Mouse (Mus musculus): ENCODE results near the gene Krtap4-2.
"Not testable (repeated sequence)": the region's sequence is repeated elsewhere in the genome, so short reads cannot be mapped to it uniquely, and the experiment has no call there.

The Krtap4-2 gene

GRCm38 (mm10) chr11:99634653-99635134 lies at the start of gene Krtap4-2:
TSS of gene Krtap4-2 (minus strand) at chr11:99635084.
- DNase-seq = no peak

GRCm38 (mm10) chr11:99683481-99683880 lies 48.6 kb upstream of the Krtap4-2 start:
- DNase-seq = no peak

- no peak for DNase-seq
Measured at GRCm38 (mm10) chr11:99665860-99666259, 31.0 kb upstream of the Krtap4-2 start, which contains the start of gene Krtap4-6. TSS of gene Krtap4-6 (minus strand) at chr11:99665960.

- no peak for DNase-seq
Measured at GRCm38 (mm10) chr11:99662802-99663201, 27.9 kb upstream of the Krtap4-2 start.

DNA sequence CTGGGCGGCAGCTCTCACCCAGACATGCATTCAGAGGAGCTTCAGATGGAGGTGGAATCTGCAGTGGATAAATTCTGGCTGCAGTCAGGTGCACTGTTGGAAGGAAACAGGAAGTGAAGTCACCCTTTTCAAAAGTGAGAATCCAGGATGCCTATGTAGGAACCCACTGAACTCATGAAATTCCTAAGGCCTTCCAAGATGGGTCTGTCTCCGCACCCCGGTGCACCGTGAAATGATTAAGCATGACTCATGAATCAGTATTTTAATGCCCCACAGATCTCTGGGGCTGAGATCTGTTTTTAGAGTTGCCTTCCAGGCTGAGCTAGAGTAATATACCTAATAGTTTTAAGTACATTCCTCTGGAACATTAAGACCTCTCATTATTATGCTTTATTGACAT lies 24.4 kb upstream of the Krtap4-2 start:
- DNase-seq = no peak

- not testable (repeated sequence) for DNase-seq
Measured at GRCm38 (mm10) chr11:99658467-99659010, 23.7 kb upstream of the Krtap4-2 start, which contains the start of gene Gm11563. TSS of gene Gm11563 (minus strand) at chr11:99658960.

DNA sequence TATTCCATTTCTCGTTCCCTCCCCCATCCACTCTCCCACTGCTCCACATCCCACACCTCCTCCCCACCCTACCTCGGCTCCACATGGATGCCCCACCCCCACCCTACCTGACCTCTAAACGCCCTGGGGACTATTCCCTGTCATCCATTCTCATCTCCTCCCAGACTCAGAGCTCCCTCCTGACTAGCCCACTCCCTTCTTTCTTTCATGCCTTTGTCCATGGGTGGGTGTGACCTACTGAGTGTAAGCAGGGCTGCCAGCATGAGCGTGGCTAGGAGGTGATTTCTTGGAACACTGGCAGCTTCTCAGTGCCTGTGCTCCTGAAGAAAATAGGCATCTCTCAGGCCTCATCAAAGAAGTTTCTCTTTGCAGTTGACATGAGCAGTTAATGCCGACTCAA lies 22.2 kb upstream of the Krtap4-2 start:
- no peak for DNase-seq

GRCm38 (mm10) chr11:99650136-99650535 lies 15.3 kb upstream of the Krtap4-2 start, which contains the start of gene Gm11555:
TSS of gene Gm11555 (minus strand) at chr11:99650236.
- DNase-seq = no peak

DNA sequence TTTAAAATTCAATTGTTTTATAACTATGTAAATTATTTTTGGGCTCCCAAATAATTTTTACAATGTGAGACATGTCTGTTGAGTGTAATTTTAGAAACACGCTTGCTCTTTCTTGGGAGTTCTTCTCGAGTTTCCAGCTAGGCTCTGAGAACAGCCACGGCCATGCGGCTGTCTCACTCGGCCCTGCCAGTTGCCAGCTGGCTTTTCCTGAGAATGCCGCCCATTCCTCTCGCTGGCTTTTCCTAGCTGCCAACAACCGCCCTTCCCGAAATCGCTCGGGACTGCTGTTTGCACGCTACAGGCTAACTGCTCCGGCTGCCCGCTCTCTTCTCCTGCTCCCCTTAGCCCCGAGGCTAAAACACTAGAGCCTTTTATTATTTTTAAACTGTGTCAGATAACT lies 11.6 kb upstream of the Krtap4-2 start:
- no peak for DNase-seq

GRCm38 (mm10) chr11:99644351-99644750 lies 9.5 kb upstream of the Krtap4-2 start:
- DNase-seq = no peak

DNA sequence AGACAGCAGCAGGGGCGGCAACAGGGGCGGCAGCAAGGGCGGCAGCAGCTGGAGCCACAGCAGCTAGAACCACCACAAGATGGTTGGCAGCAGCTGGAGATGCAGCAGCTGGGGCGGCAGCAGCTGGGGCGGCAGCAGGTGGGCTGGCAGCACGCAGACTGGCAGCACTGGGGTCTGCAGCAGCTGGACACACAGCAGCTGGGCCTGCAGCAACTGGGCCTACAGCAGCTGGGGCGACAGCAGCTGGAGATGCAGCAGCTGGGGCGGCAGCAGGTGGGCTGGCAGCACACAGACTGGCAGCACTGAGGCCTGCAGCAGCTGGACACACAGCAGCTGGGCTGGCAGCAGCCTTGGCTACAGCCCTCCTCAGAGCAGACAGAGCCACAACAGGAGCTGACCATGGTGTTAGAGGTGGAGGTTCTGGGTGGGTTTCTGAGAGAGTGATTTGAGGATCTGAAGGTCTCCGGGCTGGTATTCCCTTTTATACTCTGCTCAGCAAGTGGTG lies 8.8 kb upstream of the Krtap4-2 start, which contains the start of gene Krtap4-7:
Gene Krtap4-7 (minus strand): TSS at position 455 of the 505 bp plus-strand sequence.
- not testable (repeated sequence) for DNase-seq

DNA sequence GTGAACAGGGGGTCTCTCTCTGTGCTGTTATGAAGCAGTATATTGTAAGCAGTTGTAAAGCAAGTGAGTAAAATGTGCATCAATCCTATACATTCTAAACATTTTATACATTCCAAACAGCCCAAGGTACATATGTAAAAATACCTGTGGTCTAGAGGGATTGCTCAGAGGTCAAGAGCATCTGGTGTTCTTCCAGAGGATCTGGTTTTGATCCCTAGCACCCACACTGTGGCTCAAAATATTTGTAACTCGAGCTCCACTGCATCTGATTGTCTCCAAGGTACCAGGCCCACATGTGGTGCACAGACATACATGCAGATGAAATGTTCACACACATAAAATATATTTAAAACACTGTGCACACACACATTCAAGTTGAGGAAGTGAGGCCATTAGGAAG lies 6.0 kb upstream of the Krtap4-2 start:
- DNase-seq = no peak

DNA sequence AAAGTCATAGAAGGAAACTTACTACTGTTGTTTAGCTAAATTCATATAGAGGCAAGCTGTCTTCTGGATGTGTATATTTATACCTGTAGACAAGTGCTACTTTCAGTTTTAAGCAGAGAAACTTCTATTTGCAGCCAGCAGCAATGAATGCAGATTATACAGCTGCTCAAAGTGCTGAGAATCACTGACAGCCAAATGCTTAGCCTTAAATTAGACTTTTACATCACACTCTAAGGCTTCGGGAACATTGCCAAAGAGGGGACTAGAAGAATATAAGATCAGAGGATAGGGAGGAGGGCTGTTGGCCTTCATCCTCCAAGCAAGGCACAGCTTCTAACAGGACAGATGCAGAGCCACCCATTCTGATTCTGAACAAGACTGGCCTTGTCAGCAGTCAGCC lies 2.2 kb upstream of the Krtap4-2 start:
- DNase-seq = no peak

GRCm38 (mm10) chr11:99633293-99633692 lies 1.6 kb downstream of the Krtap4-2 start:
- no peak for DNase-seq

- no peak for DNase-seq
Measured at GRCm38 (mm10) chr11:99630890-99631289, 4.0 kb downstream of the Krtap4-2 start.

DNA sequence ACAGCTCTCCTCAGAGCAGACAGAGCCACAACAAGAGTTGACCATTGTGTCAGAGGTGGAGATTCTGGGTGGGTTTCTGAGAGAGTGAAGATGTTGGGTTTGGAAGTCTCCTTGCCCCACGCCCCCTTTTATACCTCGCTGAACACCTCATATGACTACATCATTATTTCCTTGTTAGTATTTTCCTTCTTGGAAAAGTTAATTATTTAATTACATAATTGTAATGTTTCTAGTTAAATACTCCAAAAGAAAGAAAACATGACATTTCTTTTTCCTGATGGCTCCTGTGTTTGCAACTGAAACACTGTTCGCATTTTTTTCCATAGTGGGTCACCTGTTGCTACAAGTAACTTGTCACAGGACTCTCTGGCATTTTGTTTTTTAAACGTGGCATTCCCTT lies 6.7 kb downstream of the Krtap4-2 start, which contains the start of gene Krtap4-1:
Gene Krtap4-1 (minus strand): TSS at position 101 of the 400 bp plus-strand sequence.
- DNase-seq = no peak

DNA sequence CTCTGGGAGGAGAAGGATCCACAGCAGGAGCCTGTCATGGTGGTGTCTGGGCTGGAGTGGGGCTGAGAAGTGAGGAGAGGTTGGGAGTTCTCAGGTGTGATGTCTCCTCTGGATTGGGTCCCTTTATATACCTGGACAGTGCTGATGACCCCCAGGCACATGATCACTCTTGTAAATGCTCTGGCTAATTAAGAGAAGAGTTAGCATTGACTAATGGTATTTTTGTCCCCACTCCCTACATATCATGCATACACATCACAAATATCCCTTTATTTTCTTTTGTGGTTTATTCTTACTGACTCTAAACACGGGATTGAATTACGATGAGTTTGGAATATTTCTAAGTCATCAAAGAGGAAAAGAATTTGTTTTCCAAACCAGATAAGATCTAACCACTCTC lies 14.5 kb downstream of the Krtap4-2 start, which contains the start of gene Gm11562:
Gene Gm11562 (minus strand): TSS at position 101 of the 400 bp plus-strand sequence.
- DNase-seq = no peak

- no peak for DNase-seq
Measured at GRCm38 (mm10) chr11:99614796-99615363, 20.0 kb downstream of the Krtap4-2 start, which contains the start of gene Krtap2-4. TSS of gene Krtap2-4 (minus strand) at chr11:99614846.

- DNase-seq = not testable (repeated sequence)
Measured at GRCm38 (mm10) chr11:99610089-99610488, 24.8 kb downstream of the Krtap4-2 start, which contains the start of gene Gm11937. TSS of gene Gm11937 (minus strand) at chr11:99610189.

GRCm38 (mm10) chr11:99609126-99609525 lies 25.8 kb downstream of the Krtap4-2 start:
- no peak for DNase-seq

- DNase-seq = not testable (repeated sequence)
Measured at GRCm38 (mm10) chr11:99603208-99603607, 31.7 kb downstream of the Krtap4-2 start, which contains the start of gene Gm11938. TSS of gene Gm11938 (minus strand) at chr11:99603308.

DNA sequence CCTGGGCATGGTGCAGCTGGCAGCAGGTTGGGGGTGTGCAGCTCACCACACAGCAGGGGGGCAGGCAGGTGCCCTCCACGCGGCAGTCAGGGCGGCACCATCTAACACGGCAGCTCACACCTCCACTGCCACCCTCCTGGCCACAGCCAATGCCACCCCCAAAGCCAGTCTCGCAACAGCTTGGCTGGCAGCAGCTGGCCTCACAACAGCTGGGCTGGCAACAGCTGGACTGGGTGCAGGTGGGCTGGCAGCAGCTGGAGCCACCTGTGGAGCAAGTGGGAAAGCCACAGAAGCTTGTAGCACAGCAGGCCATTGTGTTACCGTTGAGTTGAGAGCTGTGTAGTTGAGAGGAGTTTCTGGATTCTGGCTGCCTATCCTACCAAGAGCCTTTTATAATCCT lies 37.1 kb downstream of the Krtap4-2 start, which contains the start of gene Krtap9-3:
Gene Krtap9-3 (minus strand): TSS at position 364 of the 400 bp plus-strand sequence.
- DNase-seq = not testable (repeated sequence)

DNA sequence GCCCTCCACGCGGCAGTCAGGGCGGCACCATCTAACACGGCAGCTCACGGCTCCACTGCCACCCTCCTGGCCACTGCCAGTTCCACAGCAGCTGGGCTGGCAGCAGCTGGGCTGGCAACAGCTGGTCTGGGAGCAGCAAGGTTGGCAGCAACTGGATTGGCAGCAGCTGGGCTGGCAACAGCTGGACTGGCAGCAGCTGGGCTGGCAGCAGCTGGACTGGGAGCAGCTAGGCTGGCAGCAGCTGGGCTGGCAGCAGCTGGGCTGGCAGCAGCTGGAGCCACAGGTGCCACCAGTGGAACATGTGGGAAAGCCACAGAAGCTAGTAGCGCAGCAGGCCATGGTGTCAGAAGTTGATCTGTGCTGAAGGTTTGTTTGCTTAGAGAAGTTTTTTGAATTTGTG lies 43.9 kb downstream of the Krtap4-2 start, which contains the start of gene Krtap1-3:
Gene Krtap1-3 (minus strand): TSS at position 359 of the 400 bp plus-strand sequence.
- no peak for DNase-seq
